Comparison of ENCODE assay signal across 9 mouse cellular contexts in genomic region chr7:29432180-29432946, GRCm38 (mm10).
DNase-seq lines count a peak whose midpoint lies in the region; ATAC-seq and TF ChIP-seq lines count a peak whose summit lies in the region.
"Had no signal": no experiment of that assay in that cellular context is flagged by ENCODE, and none has a peak within 500 bp of the region (broad histone marks: within the 10 kb centered on the region; RNA-seq: fewer than 3 reads in every experiment).

No protein-coding gene starts in this region.

- DNase-seq in heart, adult 2 months = no peak
- DNase-seq in Muller cell, postnatal 12 days (ENCODE audit: inconsistent ontology term) = peak; percentile 79
- DNase-seq in forebrain, postnatal 0 days = no peak
- DNase-seq in thymus, postnatal 36 days = no peak
- no peak for DNase-seq in left cerebral cortex, postnatal 14 days (ENCODE audit: low spot score in 2 of 2)
- no peak for DNase-seq in cerebellum, adult 11-12 months
- DNase-seq: right cerebral cortex, postnatal 25 days had no signal

- H3K4me1 ChIP-seq in heart, embryonic 12.5 days (replicated peaks) = peaks cover 29% of the 10 kb centered on the region
- peaks cover 6% of the 10 kb centered on the region for H3K4me1 ChIP-seq in heart, adult 2 months (ENCODE audit: control insufficient read depth, insufficient read depth, low read length)
- H3K4me1 ChIP-seq in forebrain, postnatal 0 days (ENCODE audit: insufficient read depth) = peaks cover 11% of the 10 kb centered on the region
- H3K4me1 ChIP-seq in midbrain, embryonic 16.5 days (ENCODE audit: control insufficient read depth, insufficient read depth, low read length) = peaks cover 20% of the 10 kb centered on the region

- TF ChIP-seq CTCF in heart, adult 2 months (IDR thresholded peaks at IDR 0.05) = no peak
- TF ChIP-seq CTCF in forebrain, postnatal 0 days (IDR thresholded peaks at IDR 0.05; ENCODE audit: low read depth) = no peak

- peak; percentile 10; the same call in 1 of the 2 replicates for ATAC-seq in heart, embryonic 12.5 days (ENCODE audit: insufficient number of reproducible peaks, low FRiP score)
- peak; percentile 34 for ATAC-seq in forebrain, postnatal 0 days
- peak; percentile 44; the same call in 1 of the 2 replicates for ATAC-seq in midbrain, embryonic 16.5 days

- H3K9ac ChIP-seq in heart, embryonic 12.5 days = no peak overlapping the region
- H3K9ac ChIP-seq in heart, adult 2 months (ENCODE audit: low read depth, low read length) = no peak overlapping the region
- H3K9ac ChIP-seq in forebrain, postnatal 0 days = no peak overlapping the region
- H3K9ac ChIP-seq in midbrain, embryonic 16.5 days (ENCODE audit: low read depth, low read length) = no peak overlapping the region

- no peak overlapping the region for H3K27ac ChIP-seq in heart, embryonic 12.5 days (ENCODE audit: poor library complexity, severe bottlenecking)
- H3K27ac ChIP-seq in heart, adult 2 months = no peak overlapping the region
- H3K27ac ChIP-seq in forebrain, postnatal 0 days (ENCODE audit: low read depth, low read length) = no peak overlapping the region
- no peak overlapping the region for H3K27ac ChIP-seq in midbrain, embryonic 16.5 days (ENCODE audit: low read length)

- H3K36me3 ChIP-seq in heart, embryonic 12.5 days = no peaks in the 10 kb centered on the region
- no peaks in the 10 kb centered on the region for H3K36me3 ChIP-seq in heart, adult 2 months (ENCODE audit: control insufficient read depth, insufficient read depth, low read length)
- no peaks in the 10 kb centered on the region for H3K36me3 ChIP-seq in forebrain, postnatal 0 days (ENCODE audit: insufficient read depth)
- H3K36me3 ChIP-seq in midbrain, embryonic 16.5 days (ENCODE audit: control insufficient read depth, insufficient read depth, low read length) = no peaks in the 10 kb centered on the region

- no peak for TF ChIP-seq EP300 in heart, adult 2 months (IDR thresholded peaks at IDR 0.05; ENCODE audit: insufficient read depth, low read depth, low read length)

- intact Hi-C loops in heart, adult 2 months (cut with DNase I) = no loop called here
- intact Hi-C loops in left cerebral cortex, postnatal 14 days (cut with DNase I) = no loop called here

- H3K27me3 ChIP-seq in heart, embryonic 12.5 days (replicated peaks) = peaks cover 95% of the 10 kb centered on the region
- H3K27me3 ChIP-seq in heart, adult 2 months (ENCODE audit: control insufficient read depth, insufficient read depth, low read length) = no peaks in the 10 kb centered on the region
- no peaks in the 10 kb centered on the region for H3K27me3 ChIP-seq in forebrain, postnatal 0 days (ENCODE audit: insufficient read depth, low read length)
- H3K27me3 ChIP-seq in midbrain, embryonic 16.5 days (ENCODE audit: control insufficient read depth, insufficient read depth, low read depth, low read length) = no peaks in the 10 kb centered on the region

- H3K4me2 ChIP-seq in heart, embryonic 12.5 days = no peak overlapping the region
- H3K4me2 ChIP-seq in forebrain, postnatal 0 days (ENCODE audit: low read depth) = no peak overlapping the region
- no peak overlapping the region for H3K4me2 ChIP-seq in midbrain, embryonic 16.5 days (ENCODE audit: low read length)

- no peak overlapping the region for H3K4me3 ChIP-seq in heart, embryonic 12.5 days
- no peak overlapping the region for H3K4me3 ChIP-seq in heart, adult 2 months
- H3K4me3 ChIP-seq in forebrain, postnatal 0 days (ENCODE audit: low read depth, low read length) = no peak overlapping the region
- H3K4me3 ChIP-seq in midbrain, embryonic 16.5 days (ENCODE audit: low read depth, low read length) = no peak overlapping the region

- H3K9me3 ChIP-seq in heart, embryonic 12.5 days (replicated peaks) = no peaks in the 10 kb centered on the region
- no peaks in the 10 kb centered on the region for H3K9me3 ChIP-seq in forebrain, postnatal 0 days (ENCODE audit: low read length)
- H3K9me3 ChIP-seq in midbrain, embryonic 16.5 days (replicated peaks; ENCODE audit: control insufficient read depth, low read length, poor library complexity, severe bottlenecking) = no peaks in the 10 kb centered on the region

- TF ChIP-seq POLR2A in heart, adult 2 months (IDR thresholded peaks at IDR 0.05; ENCODE audit: insufficient read depth, low read depth, low read length) = no peak

- H3K79me2 ChIP-seq in heart, adult 2 months (replicated peaks; ENCODE audit: control insufficient read depth, insufficient read depth, low read length) = no peaks in the 10 kb centered on the region

- 40% methylated on average over 15 of the region's 15 CpGs for WGBS in heart, embryonic 12.5 days
- 69% methylated on average over 15 of the region's 15 CpGs for WGBS in heart, adult 2 months
- 24% methylated on average over 15 of the region's 15 CpGs for WGBS in forebrain, postnatal 0 days
- 21% methylated on average over 15 of the region's 15 CpGs for WGBS in midbrain, embryonic 16.5 days
